Mouse (Mus musculus) neutrophil, adult 59 days (primary cell): ENCODE data around the gene Prpf18. TPM values are rescaled to one million over a fixed set of nuclear protein-coding genes. Genes with fewer than 3 reads are reported as not detected.

Source experiments
- total RNA-seq, 2 experiments: library from RNA; stranded (reverse); gene quantifications; 1 replicate in 1 of 2; 2 replicates in 1 of 2; pipeline ENCODE4 v1.2.4; 2023

Prpf18 gene
- 10 to 100 TPM; 39.0 to 45.8 TPM for total RNA-seq

DNA sequence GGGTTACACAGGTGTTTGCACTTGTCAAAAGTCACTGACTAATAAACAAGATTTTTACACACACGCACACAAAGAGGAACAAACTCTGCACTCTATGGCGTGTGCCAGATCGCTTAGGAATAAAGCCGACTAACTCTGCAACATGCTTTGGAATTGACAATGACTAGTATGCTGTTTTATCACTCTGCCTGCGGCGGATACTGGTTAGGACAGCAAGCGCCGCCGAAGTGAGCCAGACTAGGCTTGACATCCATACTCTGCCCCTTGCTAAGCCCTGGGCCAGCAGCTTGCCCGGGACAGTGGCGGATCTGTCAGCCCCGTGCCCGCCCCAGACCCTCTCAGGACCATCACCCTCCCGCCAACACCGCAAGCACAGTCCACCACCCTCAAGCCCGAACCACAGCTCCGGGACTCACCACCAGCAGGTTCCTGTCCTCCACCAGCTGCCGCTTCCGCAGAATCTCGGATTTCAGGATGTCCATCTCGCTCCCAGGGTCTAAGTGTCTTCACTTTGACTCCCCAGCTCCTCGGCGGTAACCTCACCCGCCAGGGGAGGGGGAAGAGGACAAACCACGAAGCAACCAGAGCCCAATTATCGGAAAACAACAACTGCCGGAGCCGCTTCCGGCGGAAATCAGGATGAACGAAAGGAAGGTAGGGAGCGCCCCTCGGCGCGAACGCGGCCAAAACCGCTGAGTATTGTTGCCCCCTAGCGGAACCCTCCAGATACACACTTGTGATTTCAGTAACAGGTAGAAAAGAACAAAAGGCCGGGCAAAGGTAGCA, at the start of gene Prpf18:
Gene Prpf18, minus strand, starts transcription at position 614 of the 786 bp plus-strand sequence.

Other genes with a start within 250 kb of the Prpf18 start
- not detected for gene Bend7, start 65.7 kb upstream of the Prpf18 start, total RNA-seq
- gene Sephs1, start 229.5 kb upstream of the Prpf18 start, total RNA-seq, result 10 to 100 TPM; 16.5 to 25.6 TPM